Comparison of ENCODE assay signal across 8 mouse cellular contexts in genomic region chr10:82859533-82859915, GRCm38 (mm10). TPM values are rescaled to one million over a fixed set of nuclear protein-coding genes. Genes with fewer than 3 reads are reported as not detected.
DNase-seq lines count a peak whose midpoint lies in the region; ATAC-seq and TF ChIP-seq lines count a peak whose summit lies in the region.

No protein-coding gene starts in this region.

- WGBS in hindbrain, embryonic 10.5 days = under 1% methylated on average over 8 of the region's 8 CpGs
- WGBS in limb, embryonic 14.5 days = under 1% methylated on average over 8 of the region's 8 CpGs
- WGBS in midbrain, embryonic 14.5 days = under 1% methylated on average over 8 of the region's 8 CpGs

- H3K4me1 ChIP-seq in hindbrain, embryonic 10.5 days (replicated peaks) = peaks cover 46% of the 10 kb centered on the region
- H3K4me1 ChIP-seq in limb, embryonic 14.5 days (ENCODE audit: control insufficient read depth, insufficient read depth, low read length) = peaks cover 17% of the 10 kb centered on the region
- peaks cover 26% of the 10 kb centered on the region for H3K4me1 ChIP-seq in midbrain, embryonic 14.5 days (ENCODE audit: control insufficient read depth, insufficient read depth, low read length)

- no peak for TF ChIP-seq POLR2A in limb, embryonic 14.5 days (IDR thresholded peaks at IDR 0.05; ENCODE audit: borderline replicate concordance, extremely low read depth, insufficient read depth, insufficient read length)

- H3K27ac ChIP-seq in hindbrain, embryonic 10.5 days = peak overlapping the region; percentile 98
- peak overlapping the region; percentile 55 for H3K27ac ChIP-seq in limb, embryonic 14.5 days (replicated peaks; ENCODE audit: low read depth, low read length)
- peak overlapping the region; percentile 83 for H3K27ac ChIP-seq in midbrain, embryonic 14.5 days (replicated peaks; ENCODE audit: low read depth, low read length)

- peak overlapping the region; percentile 86 for H3K9ac ChIP-seq in limb, embryonic 14.5 days (ENCODE audit: low read depth, low read length, severe bottlenecking)
- H3K9ac ChIP-seq in midbrain, embryonic 14.5 days (replicated peaks; ENCODE audit: low read length) = peak overlapping the region; percentile 76

- intact Hi-C loops in left cerebral cortex, postnatal 36 days (cut with DNase I) = loop anchor here (2.0 to 5.0 kb wide), 2 partner anchors 47 to 97 kb away; no protein-coding TSS in a partner anchor

- H3K9me3 ChIP-seq in hindbrain, embryonic 10.5 days = no peaks in the 10 kb centered on the region
- no peaks in the 10 kb centered on the region for H3K9me3 ChIP-seq in limb, embryonic 14.5 days (ENCODE audit: control insufficient read depth, low read length)
- H3K9me3 ChIP-seq in midbrain, embryonic 14.5 days (ENCODE audit: control insufficient read depth, low read length) = no peaks in the 10 kb centered on the region

- H3K27me3 ChIP-seq in hindbrain, embryonic 10.5 days (ENCODE audit: insufficient read depth, poor library complexity, severe bottlenecking) = no peaks in the 10 kb centered on the region
- H3K27me3 ChIP-seq in limb, embryonic 14.5 days (ENCODE audit: control insufficient read depth, insufficient read depth, low read length) = no peaks in the 10 kb centered on the region
- no peaks in the 10 kb centered on the region for H3K27me3 ChIP-seq in midbrain, embryonic 14.5 days (ENCODE audit: control insufficient read depth, insufficient read depth, low read length)

- peak; percentile 22 to 25 for DNase-seq in left cerebral cortex, postnatal 36 days (ENCODE audit: low spot score in 2 of 2)
- DNase-seq in left cerebral cortex, adult 18-20 months (ENCODE audit: low spot score in 2 of 2) = no peak
- DNase-seq in adrenal gland, postnatal 25 days = peak; percentile 15
- peak; percentile 57 for DNase-seq in hindbrain, embryonic 10.5 days (ENCODE audit: low spot score)
- DNase-seq in limb, embryonic 14.5 days (ENCODE audit: low spot score) = peak; percentile 38
- DNase-seq in midbrain, embryonic 14.5 days = peak; percentile 71
- DNase-seq in thymus, postnatal 4 days = peak; percentile 38

- H3K36me3 ChIP-seq in hindbrain, embryonic 10.5 days = peaks cover 26% of the 10 kb centered on the region
- H3K36me3 ChIP-seq in limb, embryonic 14.5 days (ENCODE audit: control insufficient read depth, insufficient read depth, low read length) = peaks cover 11% of the 10 kb centered on the region
- peaks cover 12% of the 10 kb centered on the region for H3K36me3 ChIP-seq in midbrain, embryonic 14.5 days (ENCODE audit: control insufficient read depth, insufficient read depth, low read length)

- H3K4me2 ChIP-seq in limb, embryonic 14.5 days (replicated peaks; ENCODE audit: low read depth, low read length, severe bottlenecking) = peak overlapping the region; percentile 52
- peak overlapping the region; percentile 70 for H3K4me2 ChIP-seq in midbrain, embryonic 14.5 days (ENCODE audit: low read length)

- peak overlapping the region; percentile 87 for H3K4me3 ChIP-seq in hindbrain, embryonic 10.5 days
- H3K4me3 ChIP-seq in limb, embryonic 14.5 days (replicated peaks; ENCODE audit: low read length) = peak overlapping the region; percentile 70
- H3K4me3 ChIP-seq in midbrain, embryonic 14.5 days (replicated peaks; ENCODE audit: low read depth, low read length) = peak overlapping the region; percentile 73

- ATAC-seq in erythroblast, adult 5-6 weeks (replicated peaks; ENCODE audit: low FRiP score, poor library complexity, severe bottlenecking) = peak; percentile 58
- ATAC-seq in limb, embryonic 14.5 days (ENCODE audit: low FRiP score, low read depth) = 0 out of 2 replicates have a peak, but pooled peaks have one; percentile 18
- ATAC-seq in midbrain, embryonic 14.5 days (ENCODE audit: low FRiP score, low TSS enrichment) = peak; percentile 57

RNA-seq across cellular contexts. Expression of gene Eid3, which starts 6.9 kb away (rescaled TPM):
- 1 to 10 TPM; 1.5 to 3.0 TPM for total RNA-seq in left cerebral cortex, postnatal 36 days (2021)
- total RNA-seq in left cerebral cortex, adult 18-20 months (2021) = 1 to 10 TPM in 1 of 2 experiments, under 1 TPM in 1; 0.84 to 1.3 TPM
- 4.6 TPM in 2 replicates for total RNA-seq in adrenal gland, postnatal 25 days (2021)
- total RNA-seq in erythroblast, adult 5-6 weeks (2015; ENCODE audit: low replicate concordance) = 1.3 TPM in 1 of 2 replicates, not detected in the other
- total RNA-seq in erythroblast, adult 5-6 weeks (2017; ENCODE audit: low replicate concordance) = 1.4 and 5.2 TPM in 2 replicates
- polyA plus RNA-seq in hindbrain, embryonic 10.5 days (2016; fragmentation: Nextera tagmentation; extraction: Ambion mirVana) = 0.20 and 0.68 TPM in 2 replicates
- polyA plus RNA-seq in limb, embryonic 14.5 days (2012; rRNA removed) = 0.53 and 0.72 TPM in 2 replicates
- polyA plus RNA-seq in limb, embryonic 14.5 days (2014; fragmentation: Nextera tagmentation; extraction: Ambion mirVana) = 0.43 and 0.55 TPM in 2 replicates
- 0.50 and 0.59 TPM in 2 replicates for polyA plus RNA-seq in midbrain, embryonic 14.5 days (2014; fragmentation: Nextera tagmentation; extraction: Ambion mirVana)

RNA-seq across cellular contexts. Expression of gene Txnrd1, which starts 25.8 kb away (rescaled TPM):
- 10 to 100 TPM; 43.0 to 50.9 TPM for total RNA-seq in left cerebral cortex, postnatal 36 days (2021)
- 10 to 100 TPM; 50.2 to 53.9 TPM for total RNA-seq in left cerebral cortex, adult 18-20 months (2021)
- total RNA-seq in adrenal gland, postnatal 25 days (2021) = 118 and 136 TPM in 2 replicates
- total RNA-seq in erythroblast, adult 5-6 weeks (2015; ENCODE audit: low replicate concordance) = 12.1 and 20.9 TPM in 2 replicates
- total RNA-seq in erythroblast, adult 5-6 weeks (2017; ENCODE audit: low replicate concordance) = 18.0 and 25.3 TPM in 2 replicates
- polyA plus RNA-seq in hindbrain, embryonic 10.5 days (2016; fragmentation: Nextera tagmentation; extraction: Ambion mirVana) = 164 and 172 TPM in 2 replicates
- 67.7 and 71.4 TPM in 2 replicates for polyA plus RNA-seq in limb, embryonic 14.5 days (2012; rRNA removed)
- polyA plus RNA-seq in limb, embryonic 14.5 days (2014; fragmentation: Nextera tagmentation; extraction: Ambion mirVana) = 87.9 and 97.7 TPM in 2 replicates
- 118 and 150 TPM in 2 replicates for polyA plus RNA-seq in midbrain, embryonic 14.5 days (2014; fragmentation: Nextera tagmentation; extraction: Ambion mirVana)

Comparison
In these comparisons a context has a peak if more than half of its experiments do, and no peak if none do; other contexts are left out.
1. DNase-seq: peak in left cerebral cortex, postnatal 36 days (2 of 2), adrenal gland, postnatal 25 days (single experiment), hindbrain, embryonic 10.5 days (single experiment), limb, embryonic 14.5 days (single experiment), midbrain, embryonic 14.5 days (single experiment) and thymus, postnatal 4 days (single experiment); none in left cerebral cortex, adult 18-20 months (0 of 2).
2. Peak in every context shown above with its lines, with median percentiles within 50 percentile points of each other: ATAC-seq, H3K27ac ChIP-seq and H3K4me3 ChIP-seq.